Mouse (Mus musculus) liver, adult 2 months (tissue): ENCODE results near the gene Cnpy3.
A peak's percentile ranks its signal among the peaks of the same experiment; 100 is the strongest.

Experiments
- CTCF ChIP-seq: fragments of 200-500 bp; IDR thresholded peaks from 2 replicates; pipeline ENCODE4 v1.5.1; 2011; ENCODE audit warnings: low read depth, low read length, control low read depth
- POLR2A ChIP-seq: fragments of 200-500 bp; IDR thresholded peaks from 2 replicates; pipeline ENCODE4 v1.6.1; 2011; ENCODE audit warnings: low read length, control low read depth; ENCODE audit not compliant: insufficient read depth; ENCODE audit errors: extremely low read depth

DNA sequence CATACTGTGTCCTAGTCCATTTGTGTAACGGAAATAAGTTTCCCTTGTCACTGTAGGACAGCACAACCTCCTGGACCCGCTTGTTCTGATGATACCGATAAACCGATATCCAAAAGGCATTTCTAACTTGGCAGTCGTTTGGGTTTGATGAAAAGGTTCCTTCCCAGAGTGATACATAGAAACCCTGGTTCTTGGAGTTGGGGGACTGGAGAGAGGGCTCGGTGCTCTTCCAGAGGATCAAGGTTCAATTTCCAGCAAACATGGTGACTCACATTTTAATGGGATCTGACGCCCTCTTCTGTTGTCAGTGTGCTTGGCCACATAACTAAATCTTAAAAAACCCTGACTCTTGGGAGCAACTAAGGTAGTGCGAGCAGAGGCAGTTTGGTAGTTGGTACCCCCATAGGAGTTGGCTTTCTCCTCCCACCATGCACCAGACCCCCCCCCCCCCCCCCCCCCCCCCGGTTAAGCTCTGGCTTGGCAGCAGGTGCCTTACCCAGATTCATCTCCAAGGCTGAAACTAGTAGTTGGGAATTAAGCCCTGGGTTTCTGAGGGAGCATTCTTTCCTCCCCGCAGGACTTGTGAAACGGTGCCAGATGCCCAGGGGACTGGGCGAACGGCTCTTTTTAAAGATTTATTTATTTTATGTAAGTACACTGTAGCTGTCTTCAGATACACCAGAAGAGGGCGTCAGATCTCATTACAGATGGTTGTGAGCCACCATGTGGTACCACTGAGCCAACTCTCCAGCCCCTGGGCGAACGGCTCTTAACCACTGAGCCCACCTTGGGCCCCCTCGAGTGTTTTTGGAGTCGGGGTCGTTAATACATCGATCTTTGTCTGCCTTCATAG lies 21.5 kb upstream of the Cnpy3 start:
- TF ChIP-seq CTCF, result peak; percentile 23
- no peak for TF ChIP-seq POLR2A
